Mouse (Mus musculus) frontal cortex, adult (tissue): ENCODE data around the gene Dnah8.

Experiments used
- ATAC-seq: cut with Nextera tagmentation; 2 replicates; pipeline ENCODE4 v1.9.2; 2017; ENCODE audit warnings: mild to moderate bottlenecking, moderate library complexity, mixed read lengths; ENCODE audit not compliant: low TSS enrichment

Dnah8 gene

DNA sequence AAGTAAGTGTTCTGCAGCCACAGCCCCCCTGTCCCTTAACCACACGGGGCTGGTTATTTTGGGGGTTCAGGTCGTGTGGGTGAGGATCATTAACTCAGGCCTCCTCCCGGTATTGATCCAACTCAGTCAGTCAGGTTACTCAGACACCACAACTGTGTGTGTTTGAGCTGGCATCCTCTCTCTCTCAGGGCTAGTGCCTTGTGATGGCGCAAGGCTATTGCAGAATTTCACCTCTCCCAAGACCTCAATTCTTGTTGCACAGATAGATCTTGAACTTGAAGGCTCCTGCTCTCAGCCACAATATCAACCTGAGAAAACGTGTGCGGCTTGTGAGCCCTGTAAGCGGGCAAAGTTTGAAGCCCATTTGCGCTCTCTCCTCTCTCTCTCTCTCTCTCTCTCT, 38.0 kb downstream of the Dnah8 start:
- no peak for ATAC-seq

- ATAC-seq: no peak
Measured at GRCm38 (mm10) chr17:30663170-30663569, 39.0 kb downstream of the Dnah8 start.

DNA sequence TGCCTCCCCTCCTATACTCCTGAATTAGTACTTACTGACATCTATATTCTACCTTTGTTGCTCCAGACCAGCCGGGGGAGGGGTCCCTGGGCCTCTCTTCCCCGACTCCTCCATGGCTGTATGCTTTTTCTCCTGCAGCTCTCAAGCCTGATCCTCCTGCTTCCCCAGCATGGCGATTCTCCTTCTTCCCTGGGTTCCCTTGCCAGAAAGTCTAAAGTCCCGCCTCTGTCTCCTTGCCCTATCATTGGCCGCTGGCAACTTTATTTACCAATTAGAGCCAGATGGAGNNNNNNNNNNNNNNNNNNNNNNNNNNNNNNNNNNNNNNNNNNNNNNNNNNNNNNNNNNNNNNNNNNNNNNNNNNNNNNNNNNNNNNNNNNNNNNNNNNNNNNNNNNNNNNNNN, 40.7 kb downstream of the Dnah8 start:
- ATAC-seq: no peak

GRCm38 (mm10) chr17:30672556-30672955, 48.4 kb downstream of the Dnah8 start:
- ATAC-seq: no peak

GRCm38 (mm10) chr17:30673023-30673422, 48.9 kb downstream of the Dnah8 start:
- no peak for ATAC-seq

- ATAC-seq: no peak
Measured at GRCm38 (mm10) chr17:30675021-30675740, 51.0 kb downstream of the Dnah8 start.

DNA sequence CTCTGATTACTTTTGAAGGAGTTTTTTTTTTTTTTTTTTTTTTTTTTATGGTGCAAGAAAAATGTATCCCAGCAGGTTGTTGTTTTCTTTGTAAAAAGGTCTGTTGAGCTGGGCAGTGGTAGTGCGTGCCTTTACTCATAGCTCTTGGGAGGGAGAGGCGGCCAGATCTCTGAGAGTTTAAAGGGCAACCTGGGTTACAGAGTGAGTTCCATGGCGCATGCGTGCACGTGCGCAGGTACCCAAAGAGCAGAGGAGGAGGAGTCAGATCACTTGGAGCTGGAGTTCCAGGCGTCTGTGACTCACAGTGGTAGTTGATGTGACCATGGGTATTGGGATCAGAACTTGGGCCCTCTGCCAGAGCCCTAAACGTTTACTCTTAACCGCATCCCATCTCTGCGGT, 54.4 kb downstream of the Dnah8 start:
- ATAC-seq: no peak

DNA sequence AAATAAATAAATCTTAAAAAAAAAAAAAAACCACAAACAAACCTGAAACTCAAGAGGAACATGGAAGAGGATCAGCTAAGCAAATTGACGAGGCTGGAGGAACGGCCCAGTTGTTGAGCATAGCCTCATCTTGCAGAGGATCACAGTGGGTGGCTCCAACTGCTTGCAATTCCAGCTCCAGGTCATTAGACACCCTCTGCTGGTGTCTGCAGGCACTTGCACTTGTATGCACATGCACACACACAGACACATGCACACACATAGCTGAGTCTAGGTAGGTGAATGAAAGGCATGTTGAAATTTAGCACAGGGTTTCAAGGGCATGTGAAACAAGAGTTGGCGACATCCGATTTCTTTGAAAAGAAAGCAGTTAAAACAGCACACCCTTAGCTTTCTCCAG, 55.5 kb downstream of the Dnah8 start:
- ATAC-seq: no peak

DNA sequence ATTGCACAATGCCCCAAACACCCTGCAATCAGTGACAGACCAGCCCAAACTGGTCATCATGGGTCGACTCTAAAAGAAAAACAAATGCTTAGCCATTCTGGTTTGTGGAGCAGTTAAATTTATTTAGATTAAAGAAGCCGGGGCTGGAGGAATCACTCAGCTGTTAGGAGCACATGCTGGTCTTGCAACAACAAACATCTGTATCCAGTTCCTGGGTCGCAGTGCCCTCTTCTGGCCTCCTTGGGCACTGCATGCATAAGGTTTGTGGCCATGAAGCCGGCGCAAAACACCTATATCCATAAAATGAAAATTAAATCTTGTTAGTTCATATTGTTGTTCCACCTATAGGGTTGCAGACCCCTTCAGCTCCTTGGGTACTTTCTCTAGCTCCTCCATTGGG, 57.5 kb downstream of the Dnah8 start:
- no peak for ATAC-seq

DNA sequence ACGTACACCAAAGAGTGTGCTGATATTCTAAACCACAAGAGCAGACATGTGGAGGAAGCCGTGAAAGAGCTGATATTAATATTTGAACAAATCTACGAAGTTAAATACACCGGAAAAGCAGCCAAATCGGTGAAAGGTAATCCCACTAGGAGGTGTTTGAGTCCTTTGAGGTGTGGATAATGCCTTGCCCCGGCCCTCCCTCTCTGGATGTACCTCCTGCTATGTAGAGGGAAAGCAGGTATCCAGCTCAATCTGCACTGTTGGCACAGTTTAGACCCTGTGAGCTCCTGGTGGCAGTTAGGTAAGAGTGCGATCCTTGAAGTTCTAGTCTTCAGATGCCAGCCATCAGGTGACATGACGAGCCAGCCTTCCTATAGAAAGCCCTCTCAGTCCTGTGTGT, 66.0 kb downstream of the Dnah8 start:
- ATAC-seq: no peak

GRCm38 (mm10) chr17:30691481-30691880, 67.3 kb downstream of the Dnah8 start:
- ATAC-seq: no peak

DNA sequence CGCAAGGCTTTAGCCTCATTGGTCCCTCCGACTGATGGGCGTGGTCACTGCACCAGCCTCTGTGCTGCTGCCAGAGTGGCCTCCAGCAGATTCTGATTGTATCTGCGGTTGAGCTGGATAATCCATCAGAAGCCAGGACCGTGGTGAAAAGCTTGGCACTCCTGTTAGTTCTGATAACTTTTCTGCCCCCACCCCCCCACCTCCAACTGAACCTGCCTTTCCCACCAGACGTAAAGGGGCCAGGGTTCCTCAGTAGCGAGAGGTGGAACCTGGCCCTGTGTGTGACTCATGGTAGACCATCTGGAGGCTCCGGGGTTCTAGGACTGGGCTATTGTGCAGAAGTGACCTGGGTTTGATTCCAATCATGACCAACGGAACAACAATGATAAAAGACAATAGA, 70.1 kb downstream of the Dnah8 start:
- no peak for ATAC-seq

DNA sequence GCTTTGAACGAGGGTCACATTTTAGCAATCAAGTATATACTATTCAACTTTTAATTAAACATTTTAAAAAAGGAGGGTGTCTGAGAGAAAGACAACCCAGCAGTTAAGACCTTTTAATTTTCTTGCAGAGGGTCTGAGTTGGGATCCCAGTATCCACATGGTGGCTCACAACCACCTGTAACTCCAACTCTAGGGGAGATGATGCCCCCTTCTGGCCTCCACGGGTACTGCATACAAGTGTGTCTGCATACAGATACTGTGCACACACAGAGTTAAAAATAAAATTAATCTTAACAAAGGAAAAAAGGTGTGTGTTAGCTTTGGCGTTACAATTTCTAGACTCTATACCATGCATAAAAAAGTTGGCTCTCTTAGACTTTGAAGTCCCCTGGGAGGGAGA, 90.6 kb downstream of the Dnah8 start:
- no peak for ATAC-seq

GRCm38 (mm10) chr17:30718197-30718596, 94.0 kb downstream of the Dnah8 start:
- no peak for ATAC-seq

- no peak for ATAC-seq
Measured at GRCm38 (mm10) chr17:30719031-30719430, 94.9 kb downstream of the Dnah8 start.

DNA sequence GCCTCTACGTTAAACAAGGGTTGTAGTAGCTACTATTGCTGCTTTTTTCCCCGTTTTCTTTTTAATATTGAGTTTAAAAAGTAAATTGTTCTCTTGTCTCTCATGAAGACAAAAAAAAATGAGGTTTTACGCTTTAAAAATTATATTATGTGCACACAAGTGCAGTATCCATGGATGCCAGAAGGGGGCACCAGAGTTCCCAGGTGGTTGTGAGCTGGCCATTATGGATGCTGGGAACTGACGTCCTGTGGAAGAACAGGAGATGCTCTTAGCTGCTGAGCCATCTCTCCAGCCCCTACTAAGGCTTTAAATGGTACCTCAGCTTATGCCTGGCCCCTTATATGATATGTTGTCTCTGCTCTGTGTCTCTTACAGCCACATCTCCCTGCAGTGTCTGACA, 103.6 kb downstream of the Dnah8 start:
- no peak for ATAC-seq

DNA sequence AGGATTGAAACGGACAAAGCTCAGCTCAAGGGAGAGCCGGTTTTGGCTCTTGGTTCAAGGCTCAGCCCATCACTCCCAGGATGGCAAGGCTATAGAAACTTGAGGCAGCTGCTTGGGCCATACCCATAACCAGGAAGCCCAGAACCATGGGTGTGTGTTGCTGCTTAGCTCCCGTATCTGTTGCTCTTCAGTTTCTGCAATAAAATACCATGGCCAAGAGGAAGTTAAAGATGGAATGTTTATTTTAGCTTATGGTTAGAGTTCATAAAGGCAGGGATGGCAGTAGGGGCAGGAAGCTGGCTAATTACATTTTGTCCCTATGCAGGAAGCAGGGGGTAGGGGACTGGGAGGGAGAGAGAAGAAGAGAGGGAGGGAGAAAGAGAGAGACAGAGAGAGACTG, 108.6 kb downstream of the Dnah8 start:
- ATAC-seq: no peak

GRCm38 (mm10) chr17:30734770-30735169, 110.6 kb downstream of the Dnah8 start:
- ATAC-seq: no peak

GRCm38 (mm10) chr17:30735454-30735853, 111.3 kb downstream of the Dnah8 start:
- no peak for ATAC-seq

- no peak for ATAC-seq
Measured at GRCm38 (mm10) chr17:30737797-30738196, 113.6 kb downstream of the Dnah8 start.

DNA sequence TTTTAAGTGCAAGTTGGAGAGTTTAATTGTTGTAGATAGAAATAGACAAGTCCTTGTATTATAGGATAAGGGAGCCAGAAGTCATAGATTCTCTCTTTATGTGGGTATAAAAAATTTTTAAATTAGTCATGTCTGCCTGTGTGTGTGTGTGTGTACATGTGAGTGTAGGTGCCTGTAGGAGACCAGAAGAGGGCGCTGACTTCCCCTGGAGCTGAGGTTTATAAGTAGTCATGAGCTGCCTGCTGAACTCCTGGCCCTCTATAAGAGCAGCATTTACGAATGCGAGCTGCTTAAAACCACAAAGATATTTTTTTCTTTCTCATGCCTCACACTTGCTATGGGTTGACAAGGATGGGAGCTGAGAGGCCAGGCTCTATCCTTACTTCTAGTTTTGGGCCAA, 115.6 kb downstream of the Dnah8 start:
- no peak for ATAC-seq

DNA sequence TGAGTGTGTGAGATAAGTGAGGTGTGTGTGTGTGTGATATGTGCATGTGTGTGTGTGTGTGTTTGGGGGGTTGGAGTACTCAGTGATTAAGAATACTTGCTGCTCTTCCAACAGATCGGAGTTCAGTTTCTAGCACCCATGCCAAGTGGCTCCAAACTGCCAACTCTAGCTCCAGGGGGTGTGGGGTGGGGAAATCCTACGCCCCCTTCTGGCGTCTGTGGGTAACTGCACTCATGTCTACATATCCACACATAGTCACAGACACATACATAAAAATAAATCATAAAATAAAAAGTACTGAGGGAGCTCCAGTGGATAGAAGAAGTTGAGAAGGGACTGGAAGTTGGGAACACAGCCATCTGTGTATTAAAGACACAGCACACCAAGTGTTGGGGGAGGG, 119.8 kb downstream of the Dnah8 start:
- no peak for ATAC-seq

GRCm38 (mm10) chr17:30746056-30747024, 122.2 kb downstream of the Dnah8 start:
- peak; percentile 70; the same call in 1 of the 2 replicates for ATAC-seq
